Mouse (Mus musculus): ENCODE results near the gene B4galt5.
A peak's percentile ranks its signal among the peaks of the same experiment; 100 is the strongest.

Gene B4galt5

DNA sequence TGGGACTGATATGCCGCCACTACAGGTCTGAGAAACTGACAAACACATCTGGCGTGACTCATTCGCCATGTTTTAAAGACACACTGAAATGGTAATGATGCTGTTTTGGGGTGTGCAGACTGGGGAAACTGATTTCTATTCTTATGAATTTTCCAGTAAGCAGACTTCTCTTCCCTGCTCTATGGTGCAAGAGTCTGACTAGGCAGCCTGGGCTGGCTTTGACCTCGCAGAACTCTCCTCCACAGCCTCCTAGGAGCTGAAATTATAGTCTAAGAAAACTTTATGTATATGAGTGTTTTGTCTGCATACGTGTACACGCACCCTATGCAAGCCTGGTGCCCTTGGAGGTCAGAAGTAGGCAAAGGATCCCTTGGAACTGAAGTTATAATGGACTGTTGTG is 45.2 kb downstream of the B4galt5 start:
- no peak for DNase-seq (ENCODE audit: low read depth)

DNA sequence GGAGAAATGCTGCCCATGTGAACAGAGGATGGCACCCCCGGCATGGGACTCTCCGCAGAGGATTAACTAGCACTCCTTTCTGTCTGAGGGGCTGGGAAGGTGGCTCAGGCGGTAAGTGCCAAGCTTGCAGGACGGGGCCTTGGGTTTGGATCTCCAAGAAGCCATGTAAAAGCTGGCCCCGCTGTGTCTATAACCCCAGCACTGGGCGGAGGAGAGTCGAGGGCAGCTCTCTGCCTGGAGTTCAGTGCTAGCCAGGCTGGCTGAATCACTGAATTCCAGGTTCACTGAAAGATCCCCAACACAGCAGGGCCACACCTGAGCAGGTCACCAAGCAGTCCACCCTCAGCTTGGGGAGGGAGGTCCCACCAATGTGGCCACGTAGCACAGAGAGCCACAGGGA is 45.8 kb downstream of the B4galt5 start:
- DNase-seq (ENCODE audit: low read depth), result no peak

DNA sequence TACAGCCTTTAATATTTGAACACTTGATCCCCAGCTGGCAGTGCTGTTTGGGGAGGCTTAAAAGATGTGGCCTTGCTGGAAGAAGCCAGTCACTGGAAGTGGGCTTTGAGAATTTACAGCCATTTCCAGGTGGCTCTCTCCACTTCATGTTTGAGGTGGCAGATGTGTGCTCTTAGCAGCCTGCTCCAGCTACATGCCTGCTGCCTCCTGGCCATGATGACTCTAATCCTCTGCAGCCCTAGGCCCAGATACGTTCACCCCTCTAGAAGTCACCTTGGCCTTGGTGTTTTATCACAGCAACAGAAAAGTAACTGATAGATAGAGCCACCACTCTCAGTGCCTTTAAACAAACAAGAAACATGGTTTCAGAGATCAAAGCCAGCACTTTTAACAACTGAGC is 46.3 kb downstream of the B4galt5 start:
- no peak for DNase-seq (ENCODE audit: low read depth)

DNA sequence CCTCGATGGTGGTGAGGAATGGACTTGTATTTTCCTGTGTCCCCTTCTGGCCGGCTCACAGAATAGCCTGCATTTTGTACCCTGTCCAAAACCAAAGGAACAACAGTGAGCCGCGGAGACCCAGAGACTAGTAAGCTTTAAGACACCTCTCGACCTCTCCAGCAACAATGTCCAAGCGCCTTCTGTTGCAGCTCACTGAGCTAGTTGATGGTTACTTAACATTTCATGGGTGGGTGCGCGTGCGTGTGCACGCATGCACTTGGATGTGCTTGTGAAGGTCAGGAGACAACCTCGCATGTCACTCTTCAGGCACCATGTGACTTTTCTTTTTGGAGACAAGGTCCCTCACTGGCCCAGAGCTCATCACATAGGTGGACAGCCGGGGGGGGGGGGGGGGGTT is 47.0 kb downstream of the B4galt5 start:
- DNase-seq (ENCODE audit: low read depth), result no peak

DNA sequence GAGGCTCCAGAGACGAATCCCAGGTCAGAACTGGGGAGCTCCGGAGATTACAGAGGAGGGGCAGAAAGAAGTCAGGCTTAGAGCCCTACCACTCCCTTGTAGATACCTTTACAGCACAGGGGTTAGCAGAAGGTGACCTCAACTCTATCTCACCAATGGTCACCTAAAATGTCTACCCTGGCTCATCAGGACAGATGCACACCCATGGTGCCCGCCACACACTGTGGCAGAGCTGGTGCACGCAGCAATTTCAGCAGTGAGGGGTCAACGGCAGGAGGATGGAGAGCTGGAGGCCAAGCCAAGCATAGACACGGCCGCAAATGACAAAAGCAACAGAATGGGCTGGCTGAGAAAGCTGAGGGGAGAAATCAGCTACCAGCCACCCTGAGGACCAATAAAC is 47.4 kb downstream of the B4galt5 start:
- no peak for DNase-seq (ENCODE audit: low read depth)

DNA sequence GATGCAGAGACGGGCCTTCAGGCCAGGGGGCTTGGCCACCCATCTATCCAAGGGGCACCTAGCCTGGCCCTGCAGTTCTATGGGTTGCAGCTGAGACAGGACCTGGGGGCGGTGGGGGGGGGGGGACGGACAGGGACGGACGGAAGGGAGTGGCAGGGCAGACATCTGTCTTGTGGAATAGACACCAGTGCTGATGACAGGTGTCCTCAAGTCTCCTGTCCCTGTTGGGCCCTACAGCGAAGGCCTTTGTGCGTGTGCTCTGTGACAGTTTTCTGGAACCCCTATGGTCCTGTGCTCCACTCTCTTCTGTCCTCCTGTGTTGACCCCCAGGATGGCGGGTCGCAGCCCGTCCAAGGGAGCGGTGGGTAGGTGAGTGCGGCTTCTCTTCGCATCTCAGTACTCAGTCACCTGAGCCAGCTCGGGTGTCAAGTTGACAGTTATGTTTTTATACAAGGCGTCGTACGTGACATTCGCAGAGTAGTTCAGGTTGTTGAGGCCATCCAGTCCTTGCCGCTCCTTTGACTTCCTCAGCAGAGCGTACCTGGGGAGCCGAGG is 48.0 kb downstream of the B4galt5 start:
- no peak for DNase-seq (ENCODE audit: low read depth)

DNA sequence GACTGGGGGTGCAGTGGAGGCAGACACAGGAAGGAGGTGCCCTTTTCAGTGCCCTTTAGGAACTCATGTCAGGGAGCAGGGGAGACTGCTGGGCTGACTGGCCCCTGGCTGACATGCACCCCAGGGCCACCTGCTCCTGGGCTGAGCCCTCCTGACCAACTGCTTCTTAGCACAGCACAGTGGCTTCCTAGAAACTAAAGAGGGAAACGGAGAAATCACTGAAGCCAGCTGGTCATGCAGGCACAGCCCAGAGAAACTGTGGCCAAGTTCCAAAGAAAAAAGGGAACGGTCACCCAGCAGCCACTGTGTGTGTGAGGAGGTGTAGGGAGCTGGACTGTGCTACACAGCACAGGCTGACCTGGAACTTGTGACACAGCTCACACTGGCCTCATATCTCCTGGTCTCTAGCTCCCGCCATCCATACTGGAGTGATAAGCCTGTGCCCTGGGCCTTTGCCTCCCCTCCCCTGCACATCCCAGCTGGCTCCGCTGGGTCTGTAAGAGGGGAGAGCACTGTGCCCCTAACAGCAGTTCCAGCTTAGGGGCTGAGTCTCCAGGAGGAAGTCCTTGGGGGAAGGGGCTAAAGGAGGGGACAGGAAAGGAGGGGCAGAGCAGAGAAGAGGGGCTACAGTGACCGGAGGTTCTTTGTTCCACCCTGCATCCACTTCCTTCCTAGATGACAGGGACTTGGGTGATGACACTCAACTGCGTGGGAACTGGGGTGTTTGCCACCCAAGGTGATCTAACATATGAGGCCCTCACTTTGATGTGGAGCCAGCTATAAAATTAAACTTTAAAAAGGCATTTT is 48.9 kb downstream of the B4galt5 start:
- DNase-seq (ENCODE audit: low read depth), result no peak

DNA sequence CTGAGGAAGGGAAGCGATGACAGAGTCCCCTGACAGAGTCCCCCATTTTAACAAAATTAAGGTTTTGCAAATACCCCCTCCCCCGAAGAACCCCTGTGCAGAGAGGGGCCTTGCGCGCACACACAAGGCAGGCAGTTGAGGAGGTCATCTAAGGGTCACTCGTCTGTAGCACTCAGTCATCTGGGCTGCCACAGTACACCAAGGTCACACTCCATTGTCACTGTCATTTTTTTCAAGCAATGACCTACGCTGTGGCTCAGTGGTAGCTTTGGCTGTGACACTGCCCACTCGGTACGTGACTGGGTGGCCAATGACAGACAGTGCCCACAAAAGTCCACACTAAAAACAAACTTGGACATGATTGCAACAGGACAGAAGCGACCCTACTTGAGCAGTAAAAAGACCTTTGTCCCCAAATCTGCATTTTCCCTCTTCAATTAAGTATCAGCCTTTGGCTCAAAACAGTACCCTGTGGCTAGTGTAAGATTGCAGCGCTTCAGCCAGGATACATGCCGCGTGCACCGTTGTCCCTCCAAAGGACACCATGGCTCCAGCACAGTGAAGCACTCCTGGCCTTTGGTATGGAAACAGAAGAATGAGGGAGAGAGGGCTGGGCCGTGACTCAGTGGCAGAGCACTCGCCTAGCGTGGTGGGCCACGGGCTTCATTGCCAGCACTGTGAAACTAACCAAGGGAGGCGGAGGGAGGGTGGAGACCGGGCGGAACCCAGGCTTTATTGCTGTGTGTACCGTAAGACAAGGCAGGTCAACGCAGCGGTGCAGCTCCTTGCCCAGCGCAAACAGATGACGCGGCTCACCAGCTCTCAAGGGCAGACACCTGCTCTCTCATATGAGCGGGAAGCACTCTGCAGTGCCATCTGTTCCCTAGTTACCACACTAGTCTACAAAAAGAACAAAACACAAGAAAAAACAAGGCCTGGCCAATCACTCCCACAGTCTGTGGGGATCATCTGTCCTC is 50.0 kb downstream of the B4galt5 start:
- DNase-seq (ENCODE audit: low read depth), result no peak

DNA sequence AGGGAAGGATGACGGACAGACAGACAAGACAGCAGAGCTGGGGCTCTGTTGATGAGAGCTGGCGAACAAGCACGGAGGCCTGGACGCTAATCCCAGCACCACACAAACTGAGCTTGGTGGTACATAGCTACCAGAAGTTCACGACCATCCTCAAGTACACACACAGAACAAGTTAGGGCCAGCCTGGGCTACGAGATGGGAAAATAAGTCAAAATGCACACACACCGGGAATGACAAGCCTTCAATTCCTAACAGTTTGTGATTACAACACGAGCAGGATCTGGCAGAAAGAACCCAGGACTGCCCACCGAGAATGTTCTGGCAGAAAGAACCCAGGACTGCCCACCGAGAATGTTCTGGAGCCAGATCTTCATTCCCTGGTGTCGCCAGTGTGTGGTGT is 51.0 kb downstream of the B4galt5 start:
- no peak for DNase-seq (ENCODE audit: low read depth)

DNA sequence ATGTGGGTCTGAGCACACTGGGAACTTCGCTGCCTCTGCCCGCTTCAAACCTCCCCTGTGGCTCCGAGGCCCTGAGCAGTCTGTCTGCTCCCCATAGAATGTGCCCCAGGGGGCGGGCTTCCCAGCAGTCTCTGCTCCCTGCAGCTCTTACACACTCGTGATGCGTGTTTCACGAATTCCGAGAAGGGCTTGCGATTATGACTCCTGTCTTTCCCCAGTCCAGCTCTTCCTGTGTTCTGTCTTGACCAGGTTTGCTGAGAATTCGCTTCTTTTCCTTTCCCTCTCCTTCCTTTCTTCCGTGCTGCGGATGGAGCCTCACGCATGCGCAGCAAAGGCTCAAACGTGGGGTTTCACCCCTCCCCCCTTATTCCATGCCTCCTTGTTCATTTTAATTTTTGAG is 54.1 kb downstream of the B4galt5 start:
- DNase-seq (ENCODE audit: low read depth), result no peak

DNA sequence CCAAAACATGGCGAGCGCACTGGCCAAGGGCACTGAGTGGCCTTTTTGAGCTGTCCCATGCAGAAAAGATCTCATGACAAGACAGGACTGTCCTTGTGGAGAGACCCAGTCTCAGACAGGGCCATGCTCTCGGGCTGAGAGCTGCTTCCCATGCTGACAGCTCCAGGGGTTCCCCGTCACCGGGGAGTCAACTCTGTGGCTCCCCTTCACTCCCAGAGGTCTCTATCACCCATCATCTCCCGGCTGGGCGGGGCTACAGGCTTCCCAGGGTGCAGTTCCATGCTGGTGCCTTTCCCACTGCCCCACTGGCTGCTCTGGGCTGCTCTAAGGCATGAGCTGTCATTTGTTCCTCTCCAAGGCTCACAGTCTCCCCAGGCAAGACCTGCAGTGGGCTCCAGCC is 54.8 kb downstream of the B4galt5 start:
- DNase-seq (ENCODE audit: low read depth), result no peak

DNA sequence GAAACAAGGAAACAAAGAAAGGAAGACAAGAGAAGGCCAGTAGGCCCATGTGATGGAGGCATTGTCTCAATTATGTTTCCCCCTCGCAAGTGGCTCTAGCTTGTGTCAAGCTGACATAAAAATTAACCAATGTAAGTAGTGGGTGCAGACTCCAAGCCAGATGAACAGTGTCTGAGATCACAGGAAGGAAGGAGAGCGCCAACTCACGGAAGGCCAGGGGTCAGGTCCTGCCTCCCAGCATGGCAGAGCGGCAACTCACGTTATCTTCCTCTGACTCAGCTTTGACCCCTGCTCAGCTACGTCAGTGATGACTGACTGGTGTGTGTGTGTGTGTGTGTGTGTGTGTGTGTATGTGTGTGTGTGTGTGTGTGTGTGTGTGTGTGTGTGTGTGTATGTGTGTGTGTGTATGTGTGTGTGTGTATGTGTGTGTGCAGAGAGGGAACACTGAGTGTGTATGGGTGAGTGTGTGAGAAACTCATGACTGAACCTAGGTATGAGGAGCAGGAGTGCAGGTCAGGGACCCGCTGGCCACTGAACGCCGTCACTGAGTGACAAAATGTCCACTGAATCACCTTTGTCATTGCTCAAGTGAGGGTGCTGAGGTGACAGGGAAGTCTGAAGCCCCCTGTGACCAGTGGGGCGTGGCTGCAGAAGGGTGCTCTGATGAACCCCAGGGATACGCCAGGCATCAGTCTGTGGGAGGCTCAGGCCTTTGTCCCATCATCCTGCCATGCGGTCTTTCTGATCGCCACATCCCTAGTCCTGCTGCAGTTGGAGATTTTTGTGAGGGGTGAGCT is 55.5 kb downstream of the B4galt5 start:
- no peak for DNase-seq (ENCODE audit: low read depth)

DNA sequence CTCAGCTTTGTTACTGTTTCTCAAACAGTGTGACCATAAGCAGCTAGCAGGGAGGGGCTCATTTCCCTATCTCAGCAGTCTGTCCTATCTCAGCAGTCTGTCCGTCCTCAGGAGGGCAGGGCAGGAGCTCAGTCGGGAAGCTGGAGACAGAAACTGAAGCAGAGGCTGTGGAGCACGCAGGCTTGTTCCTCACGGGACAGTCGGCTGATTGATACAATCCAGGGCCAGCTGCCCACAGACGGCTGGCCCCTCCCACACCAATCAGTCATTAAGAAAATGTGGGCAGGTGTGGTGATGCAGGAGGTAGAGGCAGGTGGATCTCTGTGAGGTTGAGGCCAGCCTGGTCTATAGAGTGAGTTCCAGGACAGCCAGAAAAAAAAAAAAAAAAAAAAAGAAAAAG is 56.1 kb downstream of the B4galt5 start:
- no peak for DNase-seq (ENCODE audit: low read depth)

DNA sequence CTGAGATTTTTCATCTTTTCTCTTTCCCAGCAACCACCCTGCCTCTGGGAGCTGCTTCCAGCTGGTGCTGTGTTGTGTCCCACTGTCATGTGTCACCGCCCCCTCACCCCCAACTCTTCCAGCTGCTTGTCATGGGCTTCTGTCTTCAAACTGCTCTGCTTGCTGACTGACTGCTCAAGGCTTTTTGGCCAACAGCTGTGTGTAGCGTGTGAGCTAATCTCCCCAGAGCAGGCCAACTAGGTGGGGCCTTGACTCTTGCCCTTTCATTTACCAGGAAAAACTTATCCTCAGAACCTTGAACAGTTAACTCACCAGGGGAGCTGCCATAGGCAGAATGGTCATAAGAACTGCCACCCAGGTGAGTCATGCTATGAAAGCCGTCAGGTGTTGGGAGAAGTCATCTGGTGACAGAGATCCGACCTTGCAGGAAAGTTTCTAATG is 56.8 kb downstream of the B4galt5 start:
- no peak for DNase-seq (ENCODE audit: low read depth)

DNA sequence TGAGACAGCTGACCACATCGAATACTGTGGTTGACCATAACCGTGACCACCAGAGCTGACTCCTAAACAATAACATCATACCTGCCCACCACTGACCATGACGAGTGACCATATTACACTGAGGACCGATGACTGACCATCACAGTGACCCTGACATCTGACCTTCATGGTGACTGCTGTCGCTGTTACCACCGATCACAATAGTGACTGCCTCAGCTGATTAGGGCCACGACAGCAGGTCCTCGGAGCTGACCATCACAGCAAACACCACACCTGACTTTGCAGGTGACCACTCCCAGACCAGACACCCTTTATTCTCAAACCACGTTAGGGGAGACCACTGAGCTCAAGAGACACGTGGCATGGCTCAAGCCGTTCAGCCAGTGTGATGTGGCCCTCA is 57.3 kb downstream of the B4galt5 start:
- DNase-seq (ENCODE audit: low read depth), result no peak

DNA sequence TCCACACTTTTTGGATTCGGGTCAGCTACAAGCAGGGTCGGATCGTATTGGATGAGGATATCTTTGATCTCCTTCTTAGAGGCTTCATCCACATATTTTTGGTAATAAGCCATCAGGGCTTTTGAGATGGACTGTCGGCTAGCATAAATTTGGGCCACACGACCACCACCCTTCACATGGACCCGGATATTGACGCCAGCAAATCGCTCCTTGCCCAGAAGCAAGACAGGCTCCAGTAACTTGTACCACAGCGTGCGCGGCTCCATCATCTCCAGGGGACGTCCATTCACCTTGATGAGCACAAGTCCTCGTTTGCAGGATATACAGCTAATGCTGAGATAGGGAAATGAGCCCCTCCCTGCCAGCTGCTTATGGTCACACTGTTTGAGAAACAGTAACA is 67.5 kb downstream of the B4galt5 start:
- no peak for DNase-seq (ENCODE audit: low read depth)

DNA sequence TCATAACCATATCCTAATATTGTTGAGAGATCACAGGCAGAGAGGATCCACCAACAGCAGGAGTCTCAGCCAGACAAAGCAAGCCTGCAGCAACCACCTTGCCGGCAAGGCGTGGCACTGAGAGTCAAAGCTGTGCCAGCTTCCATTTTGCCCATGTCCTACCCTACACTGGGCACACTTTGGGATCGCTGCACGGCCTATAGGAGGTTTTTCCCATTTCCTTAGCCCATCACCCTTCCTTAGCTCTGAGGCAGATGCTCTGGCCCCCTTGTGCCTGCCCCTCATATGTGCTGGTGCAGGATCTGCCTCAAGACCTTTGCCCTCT is 68.0 kb downstream of the B4galt5 start:
- DNase-seq (ENCODE audit: low read depth), result no peak

DNA sequence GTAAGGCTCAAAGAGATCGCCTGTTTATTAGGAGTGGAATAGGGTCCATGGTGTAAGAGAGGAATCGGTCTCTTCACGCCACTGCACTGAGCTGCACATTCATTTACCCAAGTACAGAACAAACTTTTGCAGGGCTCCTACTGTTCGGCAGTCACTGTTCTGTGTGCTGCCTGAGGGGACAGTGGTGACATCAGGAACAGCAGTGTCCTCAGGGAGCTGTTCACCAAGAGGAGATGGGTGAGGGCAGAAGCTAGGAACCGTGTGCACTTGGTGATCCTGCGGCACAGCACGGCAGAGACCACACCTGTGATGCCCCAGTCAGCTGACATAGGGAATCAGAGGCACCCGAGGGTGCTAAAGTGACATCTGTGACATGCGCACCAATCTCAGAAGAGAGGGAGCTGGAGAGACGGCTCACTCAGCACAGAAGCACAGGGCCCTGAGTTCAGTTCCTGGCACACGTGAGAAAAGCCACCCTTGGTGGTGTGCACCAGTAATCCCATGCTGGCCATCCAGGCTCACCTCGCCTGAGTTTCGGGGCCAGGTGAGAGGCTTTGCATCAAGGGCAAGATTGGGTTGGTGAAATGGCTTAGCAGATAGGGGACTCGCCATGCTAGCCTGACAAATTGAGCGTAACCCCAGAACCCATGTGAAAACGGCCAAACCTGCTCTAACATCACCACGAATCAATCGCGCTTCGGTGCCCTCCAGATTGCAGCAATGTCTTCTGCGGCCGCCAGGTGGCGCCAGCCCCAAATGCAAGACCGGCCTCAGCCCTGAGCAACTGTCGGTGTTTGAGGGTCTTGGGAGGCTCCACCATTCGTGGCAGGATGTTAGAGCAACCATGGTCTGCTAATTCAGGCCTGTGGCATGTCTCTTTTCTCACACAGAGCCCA is 68.6 kb downstream of the B4galt5 start:
- peak; percentile 49 for DNase-seq (ENCODE audit: low read depth)

DNA sequence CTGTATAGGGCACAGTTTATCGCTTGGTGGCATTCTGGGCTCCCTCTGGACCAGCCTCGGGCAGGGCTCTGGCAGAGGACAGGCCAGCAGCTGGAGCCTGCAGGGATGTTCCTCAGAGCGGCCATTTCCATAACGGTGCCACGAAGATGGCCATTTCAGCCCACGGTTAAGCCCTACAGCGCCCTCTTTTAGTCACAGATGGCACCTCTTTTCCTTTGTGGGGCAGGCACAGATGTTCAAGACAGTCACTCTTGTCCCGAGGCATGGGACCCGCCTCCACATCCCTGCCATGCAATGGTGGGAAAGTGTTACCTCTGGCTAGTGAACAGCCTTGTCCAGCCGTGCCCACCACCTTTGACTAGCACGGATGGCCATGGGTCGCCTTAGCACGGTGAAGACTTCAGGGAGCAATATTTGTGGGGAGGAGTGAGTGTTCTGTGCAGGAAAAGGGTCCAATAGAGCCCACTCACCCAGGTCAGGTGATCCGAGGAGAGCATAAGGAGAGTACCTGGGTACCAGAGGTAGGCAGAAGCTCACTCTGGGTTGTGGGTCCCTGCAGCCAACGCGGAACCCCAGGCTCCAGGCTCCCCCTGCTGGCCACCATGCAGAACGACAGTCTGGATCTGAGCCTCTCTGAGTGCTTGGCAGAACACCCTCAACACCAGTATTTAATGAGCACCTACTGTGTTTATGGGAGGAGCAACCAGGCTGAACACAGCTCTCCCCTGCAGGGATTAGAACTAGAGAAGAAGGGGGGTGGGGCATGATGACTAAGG is 70.0 kb downstream of the B4galt5 start:
- peak; percentile 40 for DNase-seq (ENCODE audit: low read depth)

DNA sequence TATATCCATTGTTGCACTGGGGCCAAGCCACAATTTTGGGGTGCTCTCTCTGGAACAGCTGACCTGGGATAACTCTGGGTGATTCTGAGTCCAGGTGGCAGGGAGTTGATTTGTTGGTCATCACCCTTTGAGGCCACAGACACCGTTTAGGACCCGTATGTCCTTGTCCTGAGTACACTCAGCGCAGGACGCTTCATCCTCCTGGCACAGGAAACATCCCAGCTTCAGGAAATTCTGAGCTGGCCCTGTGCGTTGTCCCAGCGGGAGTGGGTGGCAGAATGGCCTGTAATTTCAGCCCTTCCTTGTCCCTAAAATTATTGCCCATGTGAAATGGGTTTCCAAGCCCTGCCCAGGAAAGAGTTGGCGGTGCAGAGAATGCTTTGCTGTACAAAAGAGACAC is 71.0 kb downstream of the B4galt5 start:
- DNase-seq (ENCODE audit: low read depth), result no peak
